In genomic region chr2:73660566-73661134, GRCm38 (mm10) we compare ENCODE assay signal across 8 mouse cellular contexts.
DNase-seq lines count a peak whose midpoint lies in the region; ATAC-seq and TF ChIP-seq lines count a peak whose summit lies in the region.
"Had no signal": no experiment of that assay in that cellular context is flagged by ENCODE, and none has a peak within 500 bp of the region (broad histone marks: within the 10 kb centered on the region; RNA-seq: fewer than 3 reads in every experiment).

No protein-coding gene starts in this region.

- no peaks in the 10 kb centered on the region for H3K27me3 ChIP-seq in intestine, embryonic 14.5 days (replicated peaks; ENCODE audit: control insufficient read depth, insufficient read depth, low read length)
- H3K27me3 ChIP-seq in intestine, embryonic 16.5 days (replicated peaks; ENCODE audit: control insufficient read depth, insufficient read depth, low read length): no peaks in the 10 kb centered on the region
- H3K27me3 ChIP-seq in hindbrain, embryonic 10.5 days (ENCODE audit: insufficient read depth, poor library complexity, severe bottlenecking): no peaks in the 10 kb centered on the region
- no peaks in the 10 kb centered on the region for H3K27me3 ChIP-seq in midbrain, embryonic 15.5 days (replicated peaks)

- H3K27ac ChIP-seq in intestine, embryonic 14.5 days (ENCODE audit: low read depth): no peak overlapping the region
- no peak overlapping the region for H3K27ac ChIP-seq in intestine, embryonic 16.5 days (ENCODE audit: low read length)
- 0 out of 2 replicates have a peak overlapping the region, but pooled peaks have one; percentile 2 for H3K27ac ChIP-seq in cortical plate, adult 2 months (ENCODE audit: insufficient read depth, low read length)
- H3K27ac ChIP-seq in hindbrain, embryonic 10.5 days: no peak overlapping the region
- H3K27ac ChIP-seq in midbrain, embryonic 15.5 days: no peak overlapping the region; the same call in 1 of the 2 replicates

- 0 out of 2 replicates have a peak, but pooled peaks have one; percentile 47 for ATAC-seq in intestine, embryonic 14.5 days (replicated peaks; ENCODE audit: low FRiP score, low TSS enrichment, low read depth)
- ATAC-seq in intestine, embryonic 16.5 days: no peak
- peak; percentile 55; the same call in 1 of the 2 replicates for ATAC-seq in midbrain, embryonic 15.5 days (replicated peaks)

- H3K4me1 ChIP-seq in intestine, embryonic 14.5 days (replicated peaks; ENCODE audit: control insufficient read depth, insufficient read depth, low read length): peaks cover 5% of the 10 kb centered on the region
- H3K4me1 ChIP-seq in intestine, embryonic 16.5 days (ENCODE audit: control insufficient read depth, insufficient read depth, low read length): peaks cover 2% of the 10 kb centered on the region; the same call in 1 of the 2 replicates
- H3K4me1 ChIP-seq in cortical plate, adult 2 months (ENCODE audit: control insufficient read depth, insufficient read depth, low read length): no peaks in the 10 kb centered on the region
- peaks cover 24% of the 10 kb centered on the region for H3K4me1 ChIP-seq in hindbrain, embryonic 10.5 days (replicated peaks)
- H3K4me1 ChIP-seq in midbrain, embryonic 15.5 days: peaks cover 36% of the 10 kb centered on the region

- TF ChIP-seq POLR2A in cortical plate, adult 2 months (IDR thresholded peaks at IDR 0.05; ENCODE audit: extremely low read depth, insufficient read depth, low read length): no peak

- H3K9ac ChIP-seq in intestine, embryonic 14.5 days (ENCODE audit: low read length): no peak overlapping the region
- H3K9ac ChIP-seq in intestine, embryonic 16.5 days (ENCODE audit: low read depth, low read length): no peak overlapping the region
- no peak overlapping the region for H3K9ac ChIP-seq in midbrain, embryonic 15.5 days

- no peak for TF ChIP-seq CTCF in cortical plate, adult 2 months (IDR thresholded peaks at IDR 0.05; ENCODE audit: extremely low read depth, insufficient read depth, low read length)

- no peaks in the 10 kb centered on the region for H3K9me3 ChIP-seq in intestine, embryonic 14.5 days (ENCODE audit: control insufficient read depth, low read length)
- H3K9me3 ChIP-seq in intestine, embryonic 16.5 days (ENCODE audit: control insufficient read depth, low read length): no peaks in the 10 kb centered on the region
- H3K9me3 ChIP-seq in hindbrain, embryonic 10.5 days: no peaks in the 10 kb centered on the region
- H3K9me3 ChIP-seq in midbrain, embryonic 15.5 days: no peaks in the 10 kb centered on the region
- H3K9me3 ChIP-seq: G1E had no signal

- WGBS in intestine, embryonic 14.5 days: 88% methylated on average over 11 of the region's 11 CpGs
- WGBS in intestine, embryonic 16.5 days: 91% methylated on average over 11 of the region's 11 CpGs
- 87% methylated on average over 11 of the region's 11 CpGs for whole genome bisulfite sequencing in hindbrain, embryonic 10.5 days
- 87% methylated on average over 11 of the region's 11 CpGs for WGBS in midbrain, embryonic 15.5 days

- H3K4me3 ChIP-seq in intestine, embryonic 14.5 days (ENCODE audit: low read depth, low read length): no peak overlapping the region; the same call in 1 of the 2 replicates
- H3K4me3 ChIP-seq in intestine, embryonic 16.5 days (ENCODE audit: low read length): no peak overlapping the region; the same call in 1 of the 2 replicates
- H3K4me3 ChIP-seq in cortical plate, adult 2 months (ENCODE audit: insufficient read depth, low read length): peak overlapping the region; percentile 99; the same call in 1 of the 2 replicates
- H3K4me3 ChIP-seq in hindbrain, embryonic 10.5 days: peak overlapping the region; percentile 36
- peak overlapping the region; percentile 28 for H3K4me3 ChIP-seq in midbrain, embryonic 15.5 days

- no peaks in the 10 kb centered on the region for H3K36me3 ChIP-seq in intestine, embryonic 14.5 days (ENCODE audit: control insufficient read depth, insufficient read depth, low read length)
- no peaks in the 10 kb centered on the region for H3K36me3 ChIP-seq in intestine, embryonic 16.5 days (ENCODE audit: control insufficient read depth, insufficient read depth, low read length)
- no peaks in the 10 kb centered on the region for H3K36me3 ChIP-seq in hindbrain, embryonic 10.5 days
- no peaks in the 10 kb centered on the region for H3K36me3 ChIP-seq in midbrain, embryonic 15.5 days (replicated peaks)
- H3K36me3 ChIP-seq: G1E had no signal

- no peak for DNase-seq in intestine, embryonic 14.5 days (ENCODE audit: low spot score)
- DNase-seq in hindbrain, embryonic 10.5 days (ENCODE audit: low spot score): no peak
- no peak for DNase-seq in spleen, postnatal 36 days (ENCODE audit: low spot score in 2 of 2)
- DNase-seq in cerebellum, adult 9-11 months: no peak

- H3K4me2 ChIP-seq in intestine, embryonic 14.5 days (ENCODE audit: low read length): peak overlapping the region; percentile 45
- H3K4me2 ChIP-seq in intestine, embryonic 16.5 days (ENCODE audit: low read depth, low read length): no peak overlapping the region
- peak overlapping the region; percentile 50 for H3K4me2 ChIP-seq in midbrain, embryonic 15.5 days

Comparison
In these comparisons a context has a peak if more than half of its experiments do, and no peak if none do; other contexts are left out.
1. H3K4me3 ChIP-seq: peak in cortical plate, adult 2 months (single experiment), hindbrain, embryonic 10.5 days (single experiment) and midbrain, embryonic 15.5 days (single experiment); none in intestine, embryonic 14.5 days (single experiment) and intestine, embryonic 16.5 days (single experiment).